Mouse (Mus musculus): ENCODE measurements around the gene P4htm.
"Not testable (repeated sequence)": the region's sequence is repeated elsewhere in the genome, so short reads cannot be mapped to it uniquely, and the experiment has no call there.

The P4htm gene

GRCm38 (mm10) chr9:108596998-108597764 lies at the start of gene P4htm:
Gene P4htm, minus strand, starts transcription at chr9:108597667.
- peak; percentile 72 for DNase-seq (ENCODE audit: low read depth)

- DNase-seq (ENCODE audit: low read depth), result no peak
These were observed 42.4 kb upstream of the P4htm start for GRCm38 (mm10) chr9:108639825-108640224.

GRCm38 (mm10) chr9:108635415-108635814 lies 37.9 kb upstream of the P4htm start:
- DNase-seq (ENCODE audit: low read depth), result no peak

GRCm38 (mm10) chr9:108633846-108634245 lies 36.4 kb upstream of the P4htm start:
- no peak for DNase-seq (ENCODE audit: low read depth)

GRCm38 (mm10) chr9:108632375-108632774 lies 34.9 kb upstream of the P4htm start:
- no peak for DNase-seq (ENCODE audit: low read depth)

GRCm38 (mm10) chr9:108631631-108632256 lies 34.3 kb upstream of the P4htm start:
- DNase-seq (ENCODE audit: low read depth), result no peak

- no peak for DNase-seq (ENCODE audit: low read depth)
These were observed 33.2 kb upstream of the P4htm start for GRCm38 (mm10) chr9:108630683-108631082.

- DNase-seq (ENCODE audit: low read depth), result no peak
These were observed 30.7 kb upstream of the P4htm start for GRCm38 (mm10) chr9:108628141-108628540.

GRCm38 (mm10) chr9:108626498-108626897 lies 29.0 kb upstream of the P4htm start:
- DNase-seq (ENCODE audit: low read depth), result no peak

- DNase-seq (ENCODE audit: low read depth), result no peak
These were observed 19.8 kb upstream of the P4htm start for GRCm38 (mm10) chr9:108617301-108617700.

GRCm38 (mm10) chr9:108611488-108611887 lies 14.0 kb upstream of the P4htm start:
- no peak for DNase-seq (ENCODE audit: low read depth)

- no peak for DNase-seq (ENCODE audit: low read depth)
These were observed 11.4 kb upstream of the P4htm start for GRCm38 (mm10) chr9:108608889-108609288.

- DNase-seq (ENCODE audit: low read depth), result not testable (repeated sequence)
These were observed 10.5 kb upstream of the P4htm start for GRCm38 (mm10) chr9:108607929-108608328.

- DNase-seq (ENCODE audit: low read depth), result no peak
These were observed 4.5 kb upstream of the P4htm start for GRCm38 (mm10) chr9:108601986-108602385.

GRCm38 (mm10) chr9:108600011-108600410 lies 2.5 kb upstream of the P4htm start:
- DNase-seq (ENCODE audit: low read depth), result no peak

- DNase-seq (ENCODE audit: low read depth), result no peak
These were observed 1.6 kb upstream of the P4htm start for GRCm38 (mm10) chr9:108599021-108599566.

GRCm38 (mm10) chr9:108594354-108594753 lies 3.1 kb downstream of the P4htm start:
- no peak for DNase-seq (ENCODE audit: low read depth)

- no peak for DNase-seq (ENCODE audit: low read depth)
These were observed 6.0 kb downstream of the P4htm start for GRCm38 (mm10) chr9:108591462-108591861.

GRCm38 (mm10) chr9:108589229-108589628 lies 8.2 kb downstream of the P4htm start:
- peak; percentile 40 for DNase-seq (ENCODE audit: low read depth)

- no peak for DNase-seq (ENCODE audit: low read depth)
These were observed 9.8 kb downstream of the P4htm start for GRCm38 (mm10) chr9:108587571-108588180.

GRCm38 (mm10) chr9:108579344-108579690 lies 18.1 kb downstream of the P4htm start:
- DNase-seq (ENCODE audit: low read depth), result no peak

- DNase-seq (ENCODE audit: low read depth), result peak; percentile 94
These were observed 18.7 kb downstream of the P4htm start, which contains the start of gene Wdr6 for GRCm38 (mm10) chr9:108578545-108579343. Gene Wdr6, minus strand, starts transcription at chr9:108578739.
